Mouse (Mus musculus): ENCODE results near the gene Gm20388. TPM values are rescaled to one million over a fixed set of nuclear protein-coding genes. Genes with fewer than 3 reads are reported as not detected.

Gene Gm20388
- polyA plus RNA-seq, 1 experiment from 2014 or later = not detected

GRCm38 (mm10) chr8:122274651-122275391 lies 2364.2 kb downstream of the Gm20388 start:
- no peak overlapping the region for H3K4me2 ChIP-seq (ENCODE audit: low read depth, low read length)
- H3K9ac ChIP-seq (ENCODE audit: low read length) = no peak overlapping the region
- ATAC-seq (ENCODE audit: low read depth) = no peak
- H3K4me3 ChIP-seq (ENCODE audit: low read length) = no peak overlapping the region
- no peaks in the 10 kb centered on the region for H3K9me3 ChIP-seq (ENCODE audit: control insufficient read depth, low read length)
- H3K4me1 ChIP-seq (replicated peaks; ENCODE audit: control insufficient read depth, insufficient read depth, low read length) = no peaks in the 10 kb centered on the region
- H3K36me3 ChIP-seq (ENCODE audit: control insufficient read depth, insufficient read depth, low read length) = no peaks in the 10 kb centered on the region
- 65% methylated on average over 11 of the region's 11 CpGs for WGBS
- no peak overlapping the region for H3K27ac ChIP-seq (ENCODE audit: low read length)
- H3K27me3 ChIP-seq (ENCODE audit: control insufficient read depth, insufficient read depth, low read depth, low read length) = no peaks in the 10 kb centered on the region

- ATAC-seq (ENCODE audit: low read depth) = no peak
- Histone ChIP-seq H3K4me1 (replicated peaks; ENCODE audit: control insufficient read depth, insufficient read depth, low read length) (peaks cover 11% of the 10 kb centered on the region), H3K9me3 (ENCODE audit: control insufficient read depth, low read length) (no peaks in the 10 kb centered on the region), H3K36me3 (ENCODE audit: control insufficient read depth, insufficient read depth, low read length) (no peaks in the 10 kb centered on the region), H3K27ac (ENCODE audit: low read length) (no peak overlapping the region), H3K4me2 (ENCODE audit: low read depth, low read length) (no peak overlapping the region), H3K9ac (ENCODE audit: low read length) (no peak overlapping the region), H3K27me3 (ENCODE audit: control insufficient read depth, insufficient read depth, low read depth, low read length) (no peaks in the 10 kb centered on the region), H3K4me3 (ENCODE audit: low read length) (no peak overlapping the region)
- 87% methylated on average over 5 of the region's 5 CpGs for WGBS
These were observed 2365.7 kb downstream of the Gm20388 start for GRCm38 (mm10) chr8:122276308-122276707.

- Histone ChIP-seq H3K27me3 (ENCODE audit: control insufficient read depth, insufficient read depth, low read depth, low read length) (no peaks in the 10 kb centered on the region), H3K9ac (ENCODE audit: low read length) (no peak overlapping the region), H3K9me3 (ENCODE audit: control insufficient read depth, low read length) (no peaks in the 10 kb centered on the region), H3K4me2 (ENCODE audit: low read depth, low read length) (no peak overlapping the region), H3K36me3 (ENCODE audit: control insufficient read depth, insufficient read depth, low read length) (no peaks in the 10 kb centered on the region), H3K4me3 (ENCODE audit: low read length) (no peak overlapping the region), H3K4me1 (replicated peaks; ENCODE audit: control insufficient read depth, insufficient read depth, low read length) (peaks cover 11% of the 10 kb centered on the region), H3K27ac (ENCODE audit: low read length) (no peak overlapping the region)
- no peak for ATAC-seq (ENCODE audit: low read depth)
- 65% methylated on average over 18 of the region's 18 CpGs for WGBS
These were observed 2366.8 kb downstream of the Gm20388 start for GRCm38 (mm10) chr8:122277204-122277995.

GRCm38 (mm10) chr8:122280156-122280555 lies 2369.5 kb downstream of the Gm20388 start:
- no peaks in the 10 kb centered on the region for H3K36me3 ChIP-seq (ENCODE audit: control insufficient read depth, insufficient read depth, low read length)
- H3K27ac ChIP-seq (ENCODE audit: low read length) = no peak overlapping the region
- H3K4me1 ChIP-seq (replicated peaks; ENCODE audit: control insufficient read depth, insufficient read depth, low read length) = peaks cover 31% of the 10 kb centered on the region
- no peaks in the 10 kb centered on the region for H3K9me3 ChIP-seq (ENCODE audit: control insufficient read depth, low read length)
- H3K9ac ChIP-seq (ENCODE audit: low read length) = no peak overlapping the region; the same call in 1 of the 2 replicates
- H3K27me3 ChIP-seq (ENCODE audit: control insufficient read depth, insufficient read depth, low read depth, low read length) = no peaks in the 10 kb centered on the region
- no peak overlapping the region for H3K4me2 ChIP-seq (ENCODE audit: low read depth, low read length)
- ATAC-seq (ENCODE audit: low read depth) = no peak
- H3K4me3 ChIP-seq (ENCODE audit: low read length) = no peak overlapping the region
- WGBS = 54% methylated on average over 4 of the region's 4 CpGs

GRCm38 (mm10) chr8:122280588-122281316 lies 2370.1 kb downstream of the Gm20388 start:
- WGBS = 6% methylated on average over 20 of the region's 20 CpGs
- Histone ChIP-seq H3K4me1 (replicated peaks; ENCODE audit: control insufficient read depth, insufficient read depth, low read length) (peaks cover 35% of the 10 kb centered on the region), H3K9ac (ENCODE audit: low read length) (peak overlapping the region; percentile 72), H3K27me3 (ENCODE audit: control insufficient read depth, insufficient read depth, low read depth, low read length) (no peaks in the 10 kb centered on the region), H3K4me2 (ENCODE audit: low read depth, low read length) (peak overlapping the region; percentile 75), H3K27ac (ENCODE audit: low read length) (peak overlapping the region; percentile 81), H3K36me3 (ENCODE audit: control insufficient read depth, insufficient read depth, low read length) (no peaks in the 10 kb centered on the region), H3K4me3 (ENCODE audit: low read length) (peak overlapping the region; percentile 61), H3K9me3 (ENCODE audit: control insufficient read depth, low read length) (no peaks in the 10 kb centered on the region)
- peak; percentile 24 for ATAC-seq (ENCODE audit: low read depth)

DNA sequence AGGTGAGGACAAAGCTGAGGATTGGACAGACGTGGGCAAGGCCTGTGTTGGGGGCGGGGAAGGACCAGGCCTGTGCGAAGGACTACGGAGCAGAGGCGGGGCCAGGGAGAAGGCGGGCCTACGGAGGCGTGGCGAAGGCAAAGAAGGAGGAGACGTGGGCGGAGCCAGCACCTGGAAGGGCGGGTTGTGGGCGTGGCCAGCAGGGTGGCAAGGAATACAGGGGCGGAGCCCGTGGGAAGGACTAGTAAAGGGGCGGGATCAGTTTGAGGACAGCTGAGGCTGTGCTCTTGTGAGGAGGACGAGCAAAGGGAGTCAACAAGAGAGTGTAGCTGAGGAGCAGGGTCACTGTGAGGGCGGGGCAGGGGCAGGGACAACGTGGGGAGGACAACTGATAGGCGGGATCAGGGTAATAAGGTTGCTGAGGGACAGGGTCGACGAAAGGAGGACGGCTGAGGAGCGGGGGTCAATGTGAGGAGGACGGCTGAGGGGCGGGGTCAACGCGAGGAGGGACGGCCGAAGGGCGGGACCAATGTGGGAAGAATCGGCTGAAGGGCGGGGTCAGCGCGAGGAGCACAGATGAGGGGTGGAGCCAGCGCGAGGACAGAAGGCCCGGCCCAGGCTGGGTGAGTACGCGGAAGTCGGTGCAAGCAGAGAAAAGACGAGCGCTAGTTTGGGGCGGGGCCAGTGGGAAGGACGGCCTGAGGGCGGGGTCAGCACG lies 2370.8 kb downstream of the Gm20388 start:
- Histone ChIP-seq H3K4me2 (ENCODE audit: low read depth, low read length) (peak overlapping the region; percentile 75), H3K27ac (ENCODE audit: low read length) (peak overlapping the region; percentile 81), H3K9me3 (ENCODE audit: control insufficient read depth, low read length) (no peaks in the 10 kb centered on the region), H3K27me3 (ENCODE audit: control insufficient read depth, insufficient read depth, low read depth, low read length) (no peaks in the 10 kb centered on the region), H3K36me3 (ENCODE audit: control insufficient read depth, insufficient read depth, low read length) (no peaks in the 10 kb centered on the region), H3K4me3 (ENCODE audit: low read length) (peak overlapping the region; percentile 61), H3K4me1 (replicated peaks; ENCODE audit: control insufficient read depth, insufficient read depth, low read length) (peaks cover 35% of the 10 kb centered on the region), H3K9ac (ENCODE audit: low read length) (peak overlapping the region; percentile 72)
- WGBS = under 1% methylated on average over 41 of the region's 47 CpGs
- peak; percentile 92 for ATAC-seq (ENCODE audit: low read depth)

DNA sequence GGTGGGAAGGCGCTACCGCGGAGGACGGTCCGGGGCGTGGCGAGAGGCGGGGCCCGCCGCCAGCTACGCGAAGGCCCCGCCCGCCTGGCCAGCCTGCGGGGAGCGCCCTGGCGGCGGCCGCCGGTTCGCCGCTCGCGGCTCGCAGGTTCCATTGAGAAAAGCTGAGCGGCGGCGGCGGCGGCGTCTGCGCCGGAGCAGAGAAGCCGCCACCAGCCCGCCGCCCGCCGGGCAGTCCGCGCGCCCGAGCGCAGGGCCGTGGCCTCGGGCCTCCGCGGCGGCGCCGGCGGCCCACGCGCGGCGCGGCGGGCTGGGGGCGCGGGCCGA lies 2371.4 kb downstream of the Gm20388 start, which contains the start of gene Zfpm1:
Gene Zfpm1 (plus strand): TSS at position 107 of the 324 bp plus-strand sequence.
- H3K27me3 ChIP-seq (ENCODE audit: control insufficient read depth, insufficient read depth, low read depth, low read length) = no peaks in the 10 kb centered on the region
- peak within 1 kb of the TSS; percentile 87 for H3K4me2 ChIP-seq (ENCODE audit: low read depth, low read length)
- ATAC-seq (ENCODE audit: low read depth) = no peak
- peak within 1 kb of the TSS; percentile 81 for H3K27ac ChIP-seq (ENCODE audit: low read length)
- peak within 1 kb of the TSS; percentile 61 for H3K4me3 ChIP-seq (ENCODE audit: low read length)
- 0% methylated on average over 4 of the region's 60 CpGs for WGBS
- H3K36me3 ChIP-seq (ENCODE audit: control insufficient read depth, insufficient read depth, low read length) = no peaks in the 10 kb centered on the region
- H3K9me3 ChIP-seq (ENCODE audit: control insufficient read depth, low read length) = no peaks in the 10 kb centered on the region
- H3K9ac ChIP-seq (ENCODE audit: low read length) = peak within 1 kb of the TSS; percentile 73
- peaks cover 36% of the 10 kb centered on the region for H3K4me1 ChIP-seq (replicated peaks; ENCODE audit: control insufficient read depth, insufficient read depth, low read length)

GRCm38 (mm10) chr8:122282501-122283355 lies 2372.1 kb downstream of the Gm20388 start:
- H3K4me2 ChIP-seq (ENCODE audit: low read depth, low read length) = peak overlapping the region; percentile 87
- H3K4me3 ChIP-seq (ENCODE audit: low read length) = peak overlapping the region; percentile 61
- H3K9me3 ChIP-seq (ENCODE audit: control insufficient read depth, low read length) = no peaks in the 10 kb centered on the region
- no peaks in the 10 kb centered on the region for H3K27me3 ChIP-seq (ENCODE audit: control insufficient read depth, insufficient read depth, low read depth, low read length)
- H3K9ac ChIP-seq (ENCODE audit: low read length) = peak overlapping the region; percentile 73
- H3K36me3 ChIP-seq (ENCODE audit: control insufficient read depth, insufficient read depth, low read length) = no peaks in the 10 kb centered on the region
- H3K4me1 ChIP-seq (replicated peaks; ENCODE audit: control insufficient read depth, insufficient read depth, low read length) = peaks cover 37% of the 10 kb centered on the region
- no peak for ATAC-seq (ENCODE audit: low read depth)
- H3K27ac ChIP-seq (ENCODE audit: low read length) = peak overlapping the region; percentile 73
- under 1% methylated on average over 62 of the region's 70 CpGs for WGBS
